Mouse (Mus musculus) Patski (cell line): ENCODE measurements around the gene Dlgap4. TPM values are rescaled to one million over a fixed set of nuclear protein-coding genes. Genes with fewer than 3 reads are reported as not detected.
A peak's percentile ranks its signal among the peaks of the same experiment; 100 is the strongest.

Source experiments
- ATAC-seq: fragments of 100-300 bp; one replicate; pipeline ENCODE4 v1.8.0; 2021
- CTCF ChIA-PET: fragments of 350-600 bp; sonication (Branson Sonifier 250); formaldehyde crosslinking; loops from one replicate; lab custom pipeline; 2022; ENCODE audit warnings: inconsistent platforms; lab: Charles Lee
- POLR2A ChIA-PET: fragments of 350-600 bp; sonication (Branson Sonifier 250); formaldehyde crosslinking; loops from one replicate; lab custom pipeline; 2022; ENCODE audit warnings: antibody characterized with exemption, inconsistent platforms; lab: Charles Lee
- DNase-seq: peaks from one replicate; pipeline ENCODE4 v3.0.0-alpha.2; 2011; ENCODE audit warnings: low read depth, low spot score
- H3K27me3 ChIP-seq: fragments of 371-371 bp; one replicate; pipeline ENCODE4 v1.5.1; 2021
- CTCF ChIP-seq: fragments of 100-300 bp; IDR thresholded peaks from one replicate; pipeline ENCODE4 v1.5.1; 2021
- in situ Hi-C: fragments of 300-500 bp; cut with MboI; formaldehyde crosslinking; loops from 3 replicates; pipeline ENCODE4 v1.11.1; 2018; ENCODE audit warnings: low pct_unique_long_range_greater_than_20kb, mixed read lengths
- polyA plus RNA-seq: library from polyadenylated mRNA; unstranded; gene quantifications from one replicate; pipeline ENCODE4 v1.2.3, GENCODE M21; 2021

The Dlgap4 gene
- polyA plus RNA-seq, 1 experiment from 2014 or later = 44.7 TPM

GRCm38 (mm10) chr2:156658221-156658620 is 44.7 kb downstream of the Dlgap4 start:
- H3K27me3 ChIP-seq = peaks cover 32% of the 10 kb centered on the region
- ChIA-PET POLR2A (no interaction called here), CTCF (no interaction called here)
- no peak for DNase-seq
- in situ Hi-C loops = loop anchor here (25.0 kb wide), 1 partner anchor 621 kb away; no protein-coding TSS in a partner anchor
- TF ChIP-seq CTCF = no peak
- peak; percentile 10 for ATAC-seq

GRCm38 (mm10) chr2:156658751-156659150 is 45.2 kb downstream of the Dlgap4 start:
- ATAC-seq = no peak
- CTCF ChIA-PET = no interaction called here
- in situ Hi-C loops = loop anchor here (25.0 kb wide), 1 partner anchor 621 kb away; no protein-coding TSS in a partner anchor
- no peak for DNase-seq
- H3K27me3 ChIP-seq = peaks cover 32% of the 10 kb centered on the region
- POLR2A ChIA-PET = no interaction called here
- no peak for TF ChIP-seq CTCF

- no peak for ATAC-seq
- ChIA-PET CTCF (no interaction called here), POLR2A (no interaction called here)
- no peak for DNase-seq
- TF ChIP-seq CTCF = no peak
- peaks cover 26% of the 10 kb centered on the region for H3K27me3 ChIP-seq
- in situ Hi-C loops = loop anchor here (25.0 kb wide), 1 partner anchor 623 kb away; no protein-coding TSS in a partner anchor
Observed at GRCm38 (mm10) chr2:156659981-156660380, 46.5 kb downstream of the Dlgap4 start.

GRCm38 (mm10) chr2:156663162-156663561 is 49.7 kb downstream of the Dlgap4 start:
- peaks cover 24% of the 10 kb centered on the region for H3K27me3 ChIP-seq
- no peak for TF ChIP-seq CTCF
- CTCF ChIA-PET = no interaction called here
- POLR2A ChIA-PET = no interaction called here
- ATAC-seq = no peak
- in situ Hi-C loops = loop anchor here (25.0 kb wide), 1 partner anchor 626 kb away; no protein-coding TSS in a partner anchor
- DNase-seq = no peak

GRCm38 (mm10) chr2:156664407-156664806 is 50.9 kb downstream of the Dlgap4 start:
- POLR2A ChIA-PET = no interaction called here
- TF ChIP-seq CTCF = no peak
- no peak for DNase-seq
- ATAC-seq = no peak
- in situ Hi-C loops = loop anchor here (25.0 kb wide), 1 partner anchor 627 kb away; no protein-coding TSS in a partner anchor
- CTCF ChIA-PET = no interaction called here
- H3K27me3 ChIP-seq = peaks cover 19% of the 10 kb centered on the region

GRCm38 (mm10) chr2:156664993-156665518 is 51.6 kb downstream of the Dlgap4 start:
- in situ Hi-C loops = loop anchor here (25.0 kb wide), 1 partner anchor 628 kb away; no protein-coding TSS in a partner anchor
- DNase-seq (no peak), ATAC-seq (no peak)
- ChIA-PET CTCF (no interaction called here), POLR2A (no interaction called here)
- H3K27me3 ChIP-seq = peaks cover 18% of the 10 kb centered on the region
- TF ChIP-seq CTCF = no peak

- no peak for DNase-seq
- ATAC-seq = no peak
- H3K27me3 ChIP-seq = peaks cover 16% of the 10 kb centered on the region
- POLR2A ChIA-PET = no interaction called here
- in situ Hi-C loops = loop anchor here (25.0 kb wide), 1 partner anchor 628 kb away; no protein-coding TSS in a partner anchor
- CTCF ChIA-PET = no interaction called here
- TF ChIP-seq CTCF = no peak
Observed at GRCm38 (mm10) chr2:156665620-156666196, 52.2 kb downstream of the Dlgap4 start.

GRCm38 (mm10) chr2:156666231-156666630 is 52.7 kb downstream of the Dlgap4 start:
- POLR2A ChIA-PET = no interaction called here
- ATAC-seq (no peak), DNase-seq (no peak)
- CTCF ChIA-PET = no interaction called here
- in situ Hi-C loops = loop anchor here (25.0 kb wide), 1 partner anchor 629 kb away; no protein-coding TSS in a partner anchor
- TF ChIP-seq CTCF = no peak
- H3K27me3 ChIP-seq = peaks cover 14% of the 10 kb centered on the region

GRCm38 (mm10) chr2:156667290-156667689 is 53.8 kb downstream of the Dlgap4 start:
- CTCF ChIA-PET = no interaction called here
- no peak for ATAC-seq
- in situ Hi-C loops = loop anchor here (25.0 kb wide), 1 partner anchor 630 kb away; no protein-coding TSS in a partner anchor
- DNase-seq = no peak
- H3K27me3 ChIP-seq = peaks cover 11% of the 10 kb centered on the region
- no peak for TF ChIP-seq CTCF
- POLR2A ChIA-PET = no interaction called here

- ATAC-seq (no peak), DNase-seq (no peak)
- in situ Hi-C loops = loop anchor here (25.0 kb wide), 1 partner anchor 631 kb away; no protein-coding TSS in a partner anchor
- ChIA-PET CTCF (no interaction called here), POLR2A (no interaction called here)
- peaks cover 11% of the 10 kb centered on the region for H3K27me3 ChIP-seq
- TF ChIP-seq CTCF = no peak
Observed at GRCm38 (mm10) chr2:156668625-156669024, 55.1 kb downstream of the Dlgap4 start.

- no peaks in the 10 kb centered on the region for H3K27me3 ChIP-seq
- in situ Hi-C loops = loop anchor here (25.0 kb wide), 1 partner anchor 636 kb away; no protein-coding TSS in a partner anchor
- ATAC-seq = no peak
Observed at GRCm38 (mm10) chr2:156673307-156673706, 59.8 kb downstream of the Dlgap4 start.

More at GRCm38 (mm10) chr2:156673307-156673706, 59.8 kb downstream of the Dlgap4 start:
- no peak for TF ChIP-seq CTCF
- ChIA-PET CTCF (no interaction called here), POLR2A (no interaction called here)
- DNase-seq = no peak
